Comparison of ENCODE assay signal across 8 mouse cellular contexts in genomic region chr14:27622923-27623219, GRCm38 (mm10). TPM values are rescaled to one million over a fixed set of nuclear protein-coding genes. Genes with fewer than 3 reads are reported as not detected.
DNase-seq lines count a peak whose midpoint lies in the region; ATAC-seq and TF ChIP-seq lines count a peak whose summit lies in the region.

No protein-coding gene starts in this region.

- H3K27ac ChIP-seq in kidney, adult 2 months (ENCODE audit: insufficient read depth, low read depth, low read length), result no peak overlapping the region
- no peak overlapping the region for H3K27ac ChIP-seq in embryonic facial prominence, embryonic 14.5 days (replicated peaks; ENCODE audit: low read depth, low read length)
- H3K27ac ChIP-seq in intestine, embryonic 14.5 days (ENCODE audit: low read depth), result no peak overlapping the region
- H3K27ac ChIP-seq in midbrain, postnatal 0 days (ENCODE audit: low read depth, low read length), result peak overlapping the region; percentile 81

- no peak for DNase-seq in kidney, adult 2 months
- no peak for DNase-seq in kidney, postnatal 4 days
- DNase-seq in embryonic facial prominence, embryonic 14.5 days (ENCODE audit: low spot score), result no peak
- no peak for DNase-seq in intestine, embryonic 14.5 days (ENCODE audit: low spot score)
- peak; percentile 6 for DNase-seq in midbrain, postnatal 0 days (ENCODE audit: low spot score)
- no peak for DNase-seq in ovary, adult 18-20 months (ENCODE audit: low spot score)
- no peak for DNase-seq in frontal cortex, postnatal 36 days (ENCODE audit: low spot score in 2 of 2)

- H3K4me2 ChIP-seq in embryonic facial prominence, embryonic 14.5 days (ENCODE audit: low read depth, low read length), result peak overlapping the region; percentile 92
- H3K4me2 ChIP-seq in intestine, embryonic 14.5 days (ENCODE audit: low read length), result peak overlapping the region; percentile 57
- H3K4me2 ChIP-seq in midbrain, postnatal 0 days (ENCODE audit: low read depth, low read length, poor library complexity, severe bottlenecking), result peak overlapping the region; percentile 48

- ATAC-seq in embryonic facial prominence, embryonic 14.5 days (ENCODE audit: low read depth), result no peak
- no peak for ATAC-seq in intestine, embryonic 14.5 days (replicated peaks; ENCODE audit: low FRiP score, low TSS enrichment, low read depth)
- ATAC-seq in midbrain, postnatal 0 days (ENCODE audit: low FRiP score), result peak; percentile 28
- ATAC-seq in inflammation-experienced regulatory T-cells, adult 6 months, result no peak

- no peaks in the 10 kb centered on the region for H3K9me3 ChIP-seq in embryonic facial prominence, embryonic 14.5 days (ENCODE audit: control insufficient read depth, low read length)
- 0 out of 2 replicates have a peak, but pooled peaks cover 2% of the 10 kb centered on the region for H3K9me3 ChIP-seq in intestine, embryonic 14.5 days (ENCODE audit: control insufficient read depth, low read length)
- H3K9me3 ChIP-seq in midbrain, postnatal 0 days (ENCODE audit: low read length), result no peaks in the 10 kb centered on the region

- peak overlapping the region; percentile 69 for H3K9ac ChIP-seq in embryonic facial prominence, embryonic 14.5 days (ENCODE audit: low read depth, low read length)
- peak overlapping the region; percentile 29 for H3K9ac ChIP-seq in intestine, embryonic 14.5 days (ENCODE audit: low read length)
- peak overlapping the region; percentile 89 for H3K9ac ChIP-seq in midbrain, postnatal 0 days (replicated peaks; ENCODE audit: low read length, poor library complexity, severe bottlenecking)

- TF ChIP-seq POLR2A in kidney, adult 2 months (IDR thresholded peaks at IDR 0.05; ENCODE audit: low read depth, low read length), result no peak

- H3K4me1 ChIP-seq in kidney, adult 2 months (ENCODE audit: control insufficient read depth, insufficient read depth, low read length), result no peaks in the 10 kb centered on the region
- peaks cover 9% of the 10 kb centered on the region for H3K4me1 ChIP-seq in embryonic facial prominence, embryonic 14.5 days (ENCODE audit: control insufficient read depth, insufficient read depth, low read length)
- peaks cover 2% of the 10 kb centered on the region; the same call in 1 of the 2 replicates for H3K4me1 ChIP-seq in intestine, embryonic 14.5 days (replicated peaks; ENCODE audit: control insufficient read depth, insufficient read depth, low read length)
- H3K4me1 ChIP-seq in midbrain, postnatal 0 days (ENCODE audit: insufficient read depth, low read length), result peaks cover 13% of the 10 kb centered on the region; the same call in 1 of the 2 replicates

- no peaks in the 10 kb centered on the region for H3K27me3 ChIP-seq in kidney, adult 2 months (replicated peaks; ENCODE audit: control insufficient read depth, insufficient read depth, low read length)
- peaks cover 11% of the 10 kb centered on the region for H3K27me3 ChIP-seq in embryonic facial prominence, embryonic 14.5 days (replicated peaks; ENCODE audit: control insufficient read depth, insufficient read depth, low read length)
- peaks cover 14% of the 10 kb centered on the region for H3K27me3 ChIP-seq in intestine, embryonic 14.5 days (replicated peaks; ENCODE audit: control insufficient read depth, insufficient read depth, low read length)
- H3K27me3 ChIP-seq in midbrain, postnatal 0 days (ENCODE audit: insufficient read depth, low read length), result no peaks in the 10 kb centered on the region

- no peak for TF ChIP-seq CTCF in kidney, adult 2 months (conservative IDR thresholded peaks at IDR 0.05; ENCODE audit: insufficient read depth, insufficient read length, low read depth, low read length)
- TF ChIP-seq CTCF in midbrain, postnatal 0 days (IDR thresholded peaks at IDR 0.05), result no peak

- H3K4me3 ChIP-seq in kidney, adult 2 months (ENCODE audit: insufficient read depth, low read depth, low read length), result peak overlapping the region; percentile 45
- H3K4me3 ChIP-seq in embryonic facial prominence, embryonic 14.5 days (ENCODE audit: low read depth, low read length), result peak overlapping the region; percentile 68
- H3K4me3 ChIP-seq in intestine, embryonic 14.5 days (ENCODE audit: low read depth, low read length), result peak overlapping the region; percentile 42
- H3K4me3 ChIP-seq in midbrain, postnatal 0 days (ENCODE audit: low read depth, low read length), result peak overlapping the region; percentile 85

- no peaks in the 10 kb centered on the region for H3K36me3 ChIP-seq in kidney, adult 2 months (ENCODE audit: control insufficient read depth, insufficient read depth, low read length)
- no peaks in the 10 kb centered on the region for H3K36me3 ChIP-seq in embryonic facial prominence, embryonic 14.5 days (ENCODE audit: control insufficient read depth, insufficient read depth, low read length)
- H3K36me3 ChIP-seq in intestine, embryonic 14.5 days (ENCODE audit: control insufficient read depth, insufficient read depth, low read length), result no peaks in the 10 kb centered on the region
- no peaks in the 10 kb centered on the region for H3K36me3 ChIP-seq in midbrain, postnatal 0 days (ENCODE audit: insufficient read depth, low read length)

- WGBS in kidney, adult 2 months, result 3% methylated on average over 6 of the region's 6 CpGs
- 5% methylated on average over 6 of the region's 6 CpGs for WGBS in embryonic facial prominence, embryonic 14.5 days
- 2% methylated on average over 6 of the region's 6 CpGs for WGBS in intestine, embryonic 14.5 days
- WGBS in midbrain, postnatal 0 days, result 4% methylated on average over 6 of the region's 6 CpGs

RNA-seq across cellular contexts. Expression of gene Erc2, which starts 0.6 kb away (rescaled TPM):
- 6.2 and 6.9 TPM in 2 replicates for polyA plus RNA-seq in kidney, adult 2 months (2012; rRNA removed)
- 4.3 and 6.8 TPM in 2 replicates for polyA plus RNA-seq in embryonic facial prominence, embryonic 14.5 days (2014; fragmentation: Nextera tagmentation; extraction: Ambion mirVana)
- 7.8 and 8.1 TPM in 2 replicates for polyA plus RNA-seq in intestine, embryonic 14.5 days (2014; fragmentation: Nextera tagmentation; extraction: Ambion mirVana)
- total RNA-seq in midbrain, postnatal 0 days (2014; rRNA removed), result 94.0 and 128 TPM in 2 replicates
- 100 and 119 TPM in 2 replicates for polyA plus RNA-seq in midbrain, postnatal 0 days (2015; fragmentation: Nextera tagmentation; extraction: Ambion mirVana)
- under 1 TPM in 1 of 3 experiments, not detected in 2; 0.27 TPM for polyA plus RNA-seq in inflammation-experienced regulatory T-cells, adult 6 months (2017; shearing (Covaris generic))

Comparison
In these comparisons a context has a peak if more than half of its experiments do, and no peak if none do; other contexts are left out.
1. H3K9ac ChIP-seq: peak in every context shown above with its lines; median percentile 89 in midbrain, postnatal 0 days; 69 in embryonic facial prominence, embryonic 14.5 days; 29 in intestine, embryonic 14.5 days.
2. RNA of gene Erc2, which starts 0.6 kb away (polyA plus RNA-seq): 100 to 119 TPM in midbrain, postnatal 0 days; 7.8 to 8.1 TPM in intestine, embryonic 14.5 days, 6.2 to 6.9 TPM in kidney, adult 2 months, 4.3 to 6.8 TPM in embryonic facial prominence, embryonic 14.5 days and 0.27 TPM in inflammation-experienced regulatory T-cells, adult 6 months; every median in the first group is over 10 times any median in the second.
3. Peak in every context shown above with its lines, with median percentiles within 50 percentile points of each other: H3K4me3 ChIP-seq and H3K4me2 ChIP-seq.